Mouse (Mus musculus): ENCODE results near the gene Lama5.

Lama5 gene

DNA sequence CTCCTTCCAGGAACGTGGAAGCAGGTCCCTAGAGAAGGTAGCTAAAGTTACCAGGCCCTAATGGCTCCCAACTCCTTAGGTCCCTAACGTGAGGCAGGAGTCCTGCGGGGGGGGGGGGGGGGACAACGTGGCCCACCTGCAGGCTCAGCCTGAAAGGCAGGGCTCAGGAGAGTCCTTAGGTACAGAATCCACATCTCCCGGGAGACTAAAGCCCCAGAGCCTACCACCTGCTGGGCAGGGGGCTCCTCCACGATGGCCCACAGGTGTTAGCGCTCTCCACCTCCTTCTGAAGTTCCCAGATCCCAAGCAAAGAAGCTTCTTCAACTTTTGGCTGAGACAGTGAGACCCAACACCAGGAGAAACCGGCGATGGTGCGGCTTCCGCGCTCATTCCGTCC is 1.0 kb downstream of the Lama5 start:
- no peak for DNase-seq (ENCODE audit: low spot score)

DNA sequence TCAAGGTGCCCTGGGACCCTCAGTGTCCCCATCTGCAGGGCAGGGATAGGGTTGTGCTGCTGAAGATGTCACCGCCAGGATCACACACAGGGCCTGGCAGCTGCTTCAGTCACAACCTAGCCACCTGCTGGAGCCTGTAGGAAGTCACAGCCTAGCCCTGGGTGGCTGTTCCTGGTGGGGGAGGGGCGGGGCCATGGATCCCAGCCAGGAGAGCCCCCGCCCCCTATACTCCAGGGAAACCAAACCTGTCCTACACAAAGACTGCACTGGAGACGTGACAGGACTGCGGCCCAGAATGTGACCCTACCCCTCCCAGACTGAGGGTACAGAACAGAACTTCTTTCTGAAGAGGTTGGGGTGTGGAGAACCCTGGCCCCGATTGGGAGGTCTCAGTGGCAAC is 3.4 kb downstream of the Lama5 start:
- DNase-seq (ENCODE audit: low spot score), result peak; percentile 71

DNA sequence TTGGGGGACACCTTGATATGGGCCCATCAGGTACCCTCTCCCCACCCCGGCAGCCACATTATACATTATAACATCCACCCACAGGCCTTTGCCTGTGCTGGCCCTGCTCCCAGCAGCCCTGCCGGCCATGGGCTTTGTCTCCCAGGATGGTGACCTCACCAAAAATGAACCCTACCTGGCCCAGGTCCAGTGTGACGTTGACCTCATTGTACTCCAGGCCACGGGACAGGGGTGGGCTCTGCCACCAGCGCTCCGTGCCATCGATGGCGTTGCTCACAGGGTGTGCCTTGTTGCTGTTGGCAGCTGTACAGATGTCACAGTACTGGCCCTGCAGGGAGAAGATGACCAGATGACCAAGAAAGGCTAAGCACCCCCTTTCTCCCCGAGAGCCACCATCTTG is 4.6 kb downstream of the Lama5 start:
- no peak for DNase-seq (ENCODE audit: low spot score)

DNA sequence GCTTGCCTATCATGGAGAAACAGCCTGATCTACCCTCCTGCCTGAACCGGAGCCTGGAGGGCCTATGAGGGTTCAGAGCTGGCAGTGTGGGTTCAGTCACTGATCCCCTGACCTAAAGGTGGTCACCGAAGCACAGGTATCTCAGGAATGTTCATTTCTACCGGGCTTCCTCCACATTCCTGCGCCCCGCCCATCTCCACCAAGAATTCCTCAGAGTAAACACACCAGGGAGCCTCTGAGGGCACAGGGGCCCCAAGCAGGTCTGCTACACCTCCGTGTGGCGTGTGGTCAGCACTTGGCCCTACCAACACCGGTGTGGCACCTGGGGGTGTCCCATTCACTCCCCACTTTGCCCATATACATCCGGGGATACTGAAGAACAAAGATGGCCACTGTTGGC is 5.5 kb downstream of the Lama5 start:
- DNase-seq (ENCODE audit: low spot score), result peak; percentile 62

DNA sequence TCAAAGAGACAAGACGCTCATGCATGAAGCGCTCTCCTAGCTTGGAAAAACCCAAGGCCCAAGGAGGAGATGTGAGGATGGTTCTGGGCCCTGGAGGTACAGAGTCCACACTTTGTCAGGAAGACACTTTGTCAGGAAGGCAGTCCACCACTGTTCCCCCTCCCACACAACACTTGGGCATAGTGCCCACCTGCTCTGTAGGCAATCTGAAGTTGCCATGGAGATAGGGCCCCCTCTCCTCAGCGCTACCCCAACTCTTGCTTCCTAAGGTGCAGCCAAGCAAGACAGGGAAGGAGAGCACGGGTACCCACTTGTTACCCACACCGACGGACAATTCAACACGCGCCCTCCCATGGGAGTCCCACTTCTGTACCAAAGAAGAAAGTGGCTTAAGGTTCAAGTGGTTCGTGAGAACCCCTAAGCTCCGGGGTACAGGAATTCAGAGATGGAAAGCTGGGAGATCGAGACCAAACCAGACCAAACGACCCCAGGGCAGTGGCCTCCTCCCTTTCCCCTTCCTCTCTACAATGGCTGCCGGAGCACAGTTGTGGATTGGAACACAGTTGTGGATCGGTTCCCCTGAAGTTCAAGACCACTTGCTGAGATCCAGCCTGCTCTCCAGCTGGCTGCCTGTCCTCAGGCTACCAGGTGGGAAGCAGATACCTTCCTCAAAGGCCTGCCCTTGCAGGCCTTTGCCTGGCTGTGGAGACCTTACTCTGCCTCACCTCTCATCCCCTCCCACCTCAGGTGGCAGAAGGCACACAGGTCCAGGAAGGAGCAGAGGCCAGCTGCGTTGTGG is 6.3 kb downstream of the Lama5 start:
- no peak for DNase-seq (ENCODE audit: low spot score)

DNA sequence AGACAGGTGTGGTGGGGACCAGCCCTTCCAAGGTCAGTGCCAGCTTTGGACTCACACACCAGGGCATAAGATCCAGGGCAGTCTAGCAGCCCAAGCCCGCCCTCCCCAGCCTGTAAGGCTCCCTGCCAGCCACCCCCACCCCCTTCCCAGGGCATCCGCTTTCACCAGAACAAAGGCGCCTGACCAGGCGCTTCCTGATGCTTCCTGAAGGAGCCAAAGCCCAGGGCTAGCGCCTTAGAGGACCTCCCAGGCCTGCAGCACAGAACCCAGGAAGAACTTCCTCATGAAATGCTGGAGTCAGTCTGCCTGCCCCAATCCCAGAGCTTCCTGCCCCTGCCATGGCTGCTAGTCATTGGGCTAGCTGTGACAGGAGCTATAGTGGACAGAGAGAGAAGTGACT is 7.0 kb downstream of the Lama5 start:
- DNase-seq (ENCODE audit: low spot score), result no peak

DNA sequence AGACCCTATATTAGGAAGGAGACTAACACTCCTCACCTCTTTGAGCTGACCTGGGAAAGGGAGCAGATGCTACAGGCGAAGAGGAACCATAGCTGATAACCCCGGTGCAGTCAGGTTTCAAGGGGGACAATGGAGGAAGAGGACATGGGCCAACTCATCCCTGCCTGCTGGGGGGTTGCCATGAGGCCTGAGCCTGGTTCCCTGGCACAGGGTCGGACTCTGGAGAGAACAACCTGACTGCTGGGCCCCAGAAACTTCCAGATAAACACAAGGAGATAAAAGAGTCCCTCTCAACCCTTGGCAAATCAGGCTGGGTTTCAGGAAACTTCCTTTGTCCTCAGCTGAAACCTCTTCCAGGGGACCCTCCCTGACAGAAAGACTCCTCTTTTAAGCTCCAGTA is 7.4 kb downstream of the Lama5 start:
- DNase-seq (ENCODE audit: low spot score), result no peak

DNA sequence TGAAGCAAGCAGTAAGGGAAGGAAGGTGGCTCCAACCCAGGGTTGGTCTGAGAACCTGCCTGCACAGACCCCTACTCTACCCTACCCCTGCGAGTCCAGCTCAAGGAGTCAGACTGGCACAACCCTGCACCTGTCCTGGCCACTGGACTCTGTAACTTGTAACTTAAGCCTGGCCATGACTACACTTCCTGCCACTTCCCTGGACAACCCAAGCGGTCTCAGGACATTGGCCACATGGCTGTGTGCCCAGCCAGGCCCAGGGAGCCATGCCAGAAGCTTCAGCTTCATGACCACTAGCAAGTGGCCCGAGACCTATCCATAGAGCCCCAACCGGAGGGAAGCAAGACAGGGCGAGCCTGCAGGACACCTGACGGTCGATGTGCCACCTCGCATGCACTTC is 8.1 kb downstream of the Lama5 start:
- DNase-seq (ENCODE audit: low spot score), result no peak

DNA sequence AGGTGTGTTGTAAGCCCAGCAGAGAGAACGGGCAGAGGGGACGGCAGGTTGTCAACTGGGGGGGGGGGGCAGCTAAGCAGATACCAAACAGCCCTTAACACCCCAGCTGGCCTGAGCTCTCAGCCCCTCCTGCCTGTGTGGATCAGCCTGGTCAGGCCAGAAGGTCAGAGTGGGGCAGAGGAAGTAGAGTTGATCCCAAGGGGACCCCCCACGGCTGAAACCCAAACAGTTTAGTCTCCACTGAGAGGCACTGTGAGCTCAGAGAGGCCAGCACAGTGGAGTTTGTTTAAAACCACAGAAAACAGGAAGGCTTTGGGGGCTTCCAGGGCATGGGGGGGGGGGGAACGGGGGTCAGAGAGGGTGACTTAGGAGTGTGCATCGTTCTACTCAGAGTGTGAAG is 8.7 kb downstream of the Lama5 start:
- DNase-seq (ENCODE audit: low spot score), result no peak

DNA sequence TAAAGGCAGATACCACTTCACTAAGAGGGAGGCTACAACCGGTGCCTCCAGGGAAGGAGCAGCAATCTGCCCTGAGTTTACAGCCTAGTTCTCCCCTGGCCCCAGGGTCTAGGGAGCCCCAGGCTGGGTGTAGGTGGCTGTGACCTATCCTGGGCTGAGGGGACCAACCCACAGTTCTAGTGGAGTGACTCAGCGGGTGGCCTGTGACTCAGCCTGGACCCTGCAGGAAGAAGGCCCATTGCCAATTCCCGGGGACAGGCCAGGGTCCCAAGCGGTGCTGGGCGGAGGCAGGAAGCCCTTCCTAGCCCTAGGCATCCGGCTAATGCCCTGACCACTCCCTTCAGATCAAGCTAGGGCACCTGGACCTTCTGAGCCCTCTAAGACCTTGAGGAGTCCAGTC is 9.7 kb downstream of the Lama5 start:
- DNase-seq (ENCODE audit: low spot score), result no peak

DNA sequence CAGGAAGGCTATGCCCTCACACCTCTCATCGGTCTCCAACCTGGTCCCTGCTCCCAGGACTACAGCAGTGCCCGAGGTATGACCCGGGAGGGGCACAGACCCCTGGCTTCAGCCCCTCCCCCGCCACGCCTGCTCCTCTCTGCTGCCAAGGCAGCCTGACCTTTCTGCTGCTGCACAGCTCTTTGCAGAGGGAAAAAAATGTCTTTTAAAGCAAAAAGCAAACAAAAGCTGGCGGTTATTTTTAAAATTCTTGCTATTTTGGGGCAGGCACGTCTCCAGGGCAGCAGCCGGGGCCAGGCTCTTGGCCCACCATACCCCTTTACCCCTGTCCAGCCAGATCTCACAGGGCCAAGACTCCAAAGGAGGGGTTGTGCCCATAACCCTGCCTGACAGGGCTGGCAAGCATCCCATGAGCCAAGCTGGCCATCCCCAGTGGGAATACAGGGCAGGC is 10.6 kb downstream of the Lama5 start:
- DNase-seq (ENCODE audit: low spot score), result no peak

DNA sequence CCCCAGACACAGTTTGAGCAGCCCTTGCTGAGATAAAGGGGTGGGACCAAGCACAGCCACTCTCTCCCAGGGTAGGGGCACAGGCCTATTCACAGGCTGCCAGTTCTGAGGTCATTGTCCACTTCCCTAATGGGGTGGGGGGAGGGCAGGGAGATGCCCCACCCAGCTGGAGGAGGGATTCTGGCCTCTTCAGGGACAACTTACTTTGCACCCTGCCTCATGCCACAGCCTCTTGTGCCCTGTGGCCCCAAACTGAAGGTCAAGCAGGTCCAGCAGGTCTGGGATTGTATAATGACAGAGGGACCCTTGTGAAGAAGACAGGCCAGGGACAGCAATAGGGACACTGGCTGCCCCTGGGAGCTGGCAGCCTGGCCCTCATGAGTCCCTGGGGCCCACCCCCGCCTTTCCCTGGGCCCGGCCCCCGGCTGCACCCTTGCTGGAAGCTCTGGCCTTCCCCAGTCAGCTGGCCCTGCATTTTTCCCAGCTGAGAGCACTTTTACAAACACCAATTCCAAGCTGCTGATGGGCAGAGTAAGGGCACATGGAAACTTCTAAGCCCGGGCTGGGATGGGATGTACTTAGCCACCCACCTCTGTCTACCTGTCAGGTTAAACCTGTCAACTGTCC is 11.2 kb downstream of the Lama5 start:
- no peak for DNase-seq (ENCODE audit: low spot score)

DNA sequence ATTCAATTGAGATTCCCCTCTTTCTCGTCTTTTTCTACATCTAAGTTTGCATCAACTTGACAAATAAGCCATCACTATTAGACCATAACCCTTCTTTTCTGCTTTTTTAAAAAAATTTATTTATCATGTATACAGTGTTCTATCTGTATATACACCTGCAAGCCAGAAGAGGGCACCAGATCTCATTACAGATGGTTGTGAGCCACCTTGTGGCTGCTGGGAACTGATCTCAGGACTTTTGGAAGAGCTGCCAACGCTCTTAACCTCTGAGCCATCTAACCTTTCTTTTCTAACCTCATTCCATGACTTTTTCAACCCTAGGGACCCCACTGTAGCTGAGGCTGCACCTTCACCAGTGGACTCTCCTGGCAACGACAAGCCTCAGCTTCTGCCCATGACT is 13.4 kb downstream of the Lama5 start:
- DNase-seq (ENCODE audit: low spot score), result no peak

DNA sequence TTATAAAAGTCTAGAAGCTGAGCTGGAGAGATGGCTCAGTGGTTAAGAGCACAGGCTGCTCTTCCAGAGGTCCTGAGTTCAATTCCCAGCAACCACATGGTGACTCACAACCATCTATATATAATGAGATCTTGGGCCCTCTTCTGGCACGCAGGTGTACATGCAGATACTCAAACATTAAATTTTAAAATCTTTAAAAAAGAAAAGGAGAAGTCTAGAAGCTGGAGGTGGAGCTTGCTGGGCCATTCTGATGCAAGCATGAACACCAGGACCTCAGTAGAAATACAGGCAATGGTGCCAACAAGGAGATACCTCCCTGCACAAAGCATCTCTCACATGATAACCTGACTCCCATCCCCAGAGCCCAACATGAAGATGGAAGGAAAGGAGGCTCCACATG is 16.7 kb downstream of the Lama5 start:
- DNase-seq (ENCODE audit: low spot score), result no peak

DNA sequence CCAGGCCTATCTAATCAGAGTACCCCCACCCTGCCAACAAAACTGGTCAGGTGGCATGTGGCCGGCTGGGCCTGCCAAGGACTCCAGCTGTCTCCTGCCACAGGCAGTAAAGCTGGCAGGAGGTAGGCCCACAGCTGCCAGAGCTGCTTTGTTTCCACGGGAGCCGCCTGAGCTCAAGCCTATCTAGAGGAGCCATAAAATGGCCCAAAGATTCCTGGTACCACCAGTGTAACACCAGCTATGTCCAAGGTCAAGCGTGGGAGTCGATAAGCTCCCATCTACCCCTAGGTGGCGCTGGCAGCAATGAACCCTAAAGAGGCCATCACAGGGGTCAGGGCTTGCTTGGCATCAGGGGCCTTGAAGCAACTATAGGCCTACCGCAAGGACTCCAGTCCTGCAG is 17.8 kb downstream of the Lama5 start:
- no peak for DNase-seq (ENCODE audit: low spot score)

DNA sequence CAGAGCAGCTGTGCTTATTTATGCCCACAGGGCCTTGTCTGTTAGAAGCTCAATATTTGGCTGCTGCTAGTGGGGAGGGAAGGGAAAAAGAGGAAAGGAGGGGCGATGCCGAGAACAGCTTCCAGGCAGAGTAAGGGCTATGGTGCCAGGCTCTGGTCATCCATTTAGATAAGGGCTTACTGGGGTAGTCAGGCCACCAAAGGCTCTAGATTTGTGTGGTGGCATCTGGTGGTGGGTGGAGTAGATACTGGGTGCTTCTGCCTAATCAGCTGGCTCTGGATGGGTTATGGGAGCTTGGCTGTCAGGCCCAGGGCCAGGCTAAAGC is 19.7 kb downstream of the Lama5 start:
- no peak for DNase-seq (ENCODE audit: low spot score)

DNA sequence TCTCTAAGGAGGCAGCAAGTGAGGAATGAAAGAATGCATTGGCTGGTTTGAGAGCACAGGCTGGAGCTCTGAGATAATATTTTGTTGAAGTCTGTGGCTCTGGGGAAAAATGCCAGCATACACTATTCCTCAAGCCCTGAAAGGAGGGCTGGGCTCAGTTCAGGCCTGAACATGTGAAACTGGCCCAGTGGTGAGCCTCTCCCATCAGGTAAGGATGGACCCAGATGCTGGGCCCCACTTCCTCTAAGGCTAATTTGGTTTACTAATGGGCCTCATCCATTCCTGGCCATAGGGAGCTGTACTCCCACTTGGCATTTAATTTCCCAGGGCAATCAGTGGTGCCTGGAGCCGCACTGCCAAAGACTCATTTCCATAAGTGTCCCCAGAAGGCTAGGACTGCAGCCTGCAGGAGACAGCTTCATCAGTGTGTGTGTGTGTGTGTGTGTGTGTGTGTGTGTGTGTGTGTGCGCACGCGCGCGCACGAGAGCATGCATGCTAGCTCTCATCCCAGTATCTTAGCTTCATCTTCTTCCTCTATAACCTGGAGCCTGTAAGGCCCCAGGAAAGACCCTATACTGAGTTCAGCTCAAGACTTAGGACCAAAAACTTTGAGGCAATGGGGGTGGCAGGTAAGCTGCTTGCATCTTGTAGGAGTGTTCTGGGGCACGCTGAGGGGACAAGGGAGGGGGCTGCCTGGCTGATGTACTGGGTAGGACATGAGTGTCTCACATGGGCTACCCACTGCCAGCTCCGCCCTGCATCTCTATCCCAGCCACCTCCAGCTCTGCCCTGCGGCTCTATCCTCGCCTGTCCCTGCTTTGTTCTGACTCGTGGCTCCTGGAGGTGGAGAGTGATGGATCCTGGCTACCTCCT is 20.3 kb downstream of the Lama5 start:
- DNase-seq (ENCODE audit: low spot score), result no peak

DNA sequence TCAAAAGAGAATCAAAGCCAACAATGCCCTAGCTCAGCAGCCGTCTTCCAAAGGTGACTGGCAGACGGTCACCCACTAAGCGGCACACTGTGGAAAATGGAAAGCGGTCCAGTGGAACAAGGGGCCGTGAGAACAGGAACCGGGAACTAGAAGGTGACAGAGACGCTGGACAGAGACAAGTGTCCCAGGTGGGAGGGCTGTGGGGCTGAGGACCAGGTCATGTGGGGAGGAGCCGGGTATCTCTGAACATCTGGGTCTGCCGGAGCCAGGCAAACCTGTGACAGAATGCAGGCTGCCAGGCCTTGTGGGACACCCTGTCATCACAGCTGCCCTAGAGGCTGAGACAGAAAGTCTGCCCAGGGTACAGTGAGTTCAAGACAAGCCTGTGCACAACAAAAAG is 21.2 kb downstream of the Lama5 start:
- DNase-seq (ENCODE audit: low spot score), result no peak

DNA sequence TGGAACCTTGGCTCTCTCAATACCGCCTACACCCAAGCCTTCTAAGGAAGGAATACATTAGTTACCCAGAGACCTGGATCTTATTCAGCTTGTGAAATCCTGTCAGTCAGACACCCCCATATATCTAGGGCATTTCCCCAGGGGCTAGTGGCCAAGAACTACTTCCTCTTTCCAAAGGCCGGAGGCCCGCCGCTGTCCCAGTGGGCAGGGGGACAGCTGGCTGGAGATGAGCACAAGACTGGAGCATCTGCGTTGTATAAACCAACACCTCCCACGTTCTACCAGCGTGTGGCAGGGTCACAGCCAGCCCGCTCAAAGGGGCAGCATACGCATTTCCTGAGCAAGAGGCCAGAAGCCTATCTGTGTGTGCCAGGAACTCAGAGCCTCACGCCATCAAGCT is 22.9 kb downstream of the Lama5 start:
- no peak for DNase-seq (ENCODE audit: low spot score)

DNA sequence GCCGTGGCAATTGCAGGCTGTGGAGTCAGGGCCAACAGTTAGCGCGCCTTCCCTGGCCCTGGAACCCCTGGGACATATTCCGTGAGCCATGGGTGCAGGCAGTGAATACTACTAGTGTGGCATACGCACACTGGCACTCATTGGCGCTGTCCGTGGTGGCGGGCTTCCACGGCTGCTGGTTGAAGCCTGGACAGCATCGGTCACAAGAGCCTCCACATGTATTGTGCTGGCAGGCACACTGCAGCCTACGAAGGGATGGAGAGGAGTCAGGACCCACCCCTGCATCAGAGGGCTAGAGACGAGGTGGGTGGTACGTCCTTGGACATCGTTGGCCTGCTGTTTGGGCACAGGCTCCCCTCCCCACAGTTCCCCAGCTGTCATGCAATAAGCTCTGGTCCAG is 23.4 kb downstream of the Lama5 start:
- no peak for DNase-seq (ENCODE audit: low spot score)

DNA sequence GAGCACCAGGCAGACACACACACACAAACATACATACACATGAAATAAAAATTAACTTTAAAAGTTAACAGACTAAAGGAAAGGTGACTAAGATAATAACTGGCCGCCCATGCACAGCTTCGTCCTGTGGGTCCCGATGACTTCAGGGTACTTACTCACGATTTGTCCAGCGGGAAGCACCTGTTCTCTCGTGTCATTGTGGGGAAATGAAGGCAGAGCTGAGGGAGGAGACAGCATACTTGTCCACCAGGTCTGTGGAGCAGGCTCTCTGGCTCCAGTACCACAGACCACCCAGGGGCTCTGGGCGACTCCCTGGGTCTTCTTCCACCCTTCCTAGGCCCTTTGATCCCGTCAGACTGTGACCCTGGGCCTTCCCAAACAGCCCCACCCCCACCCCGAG is 24.4 kb downstream of the Lama5 start:
- DNase-seq (ENCODE audit: low spot score), result no peak

DNA sequence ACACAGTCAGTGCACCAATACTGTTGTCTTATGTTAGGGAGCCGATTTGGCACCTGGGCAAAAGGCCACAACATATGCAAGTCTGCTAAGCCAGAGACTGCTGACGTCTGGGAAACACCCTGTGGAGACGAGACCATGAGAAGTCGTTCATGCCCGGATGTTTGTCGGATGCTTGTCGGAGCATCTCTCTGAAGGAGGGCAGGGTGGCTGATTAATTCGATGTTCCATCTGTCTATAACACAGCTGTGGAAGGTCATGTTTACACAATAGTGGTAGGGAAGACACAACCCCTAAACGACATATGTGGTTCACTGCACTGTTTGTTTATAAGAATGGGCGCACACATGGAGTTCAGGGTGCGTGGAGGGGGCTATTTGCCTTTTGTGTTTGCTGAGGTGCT is 25.0 kb downstream of the Lama5 start:
- no peak for DNase-seq (ENCODE audit: low spot score)

DNA sequence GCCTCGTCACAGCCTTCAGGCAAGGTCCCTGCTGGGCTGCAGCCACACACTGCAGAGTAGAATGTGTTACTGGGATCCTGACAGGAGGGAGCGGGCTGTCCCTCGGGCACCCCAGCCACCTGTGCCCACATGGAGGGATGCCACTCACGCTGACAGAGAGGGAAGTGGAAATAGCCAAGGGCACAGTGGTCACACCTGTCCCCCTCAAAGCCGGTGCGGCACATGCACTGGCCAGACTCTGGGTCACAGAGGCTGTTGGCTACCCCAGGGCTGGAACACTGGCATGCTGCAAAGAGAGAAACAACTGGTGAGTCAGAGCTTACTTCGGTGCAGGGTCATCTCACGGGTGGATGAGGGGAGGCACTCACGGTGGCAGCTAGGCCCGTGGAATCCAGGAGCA is 26.9 kb downstream of the Lama5 start:
- no peak for DNase-seq (ENCODE audit: low spot score)
